Mouse (Mus musculus) C2C12 (cell line): ENCODE data around the gene Afg1l. TPM values are rescaled to one million over a fixed set of nuclear protein-coding genes. Genes with fewer than 3 reads are reported as not detected.

Source experiments
- H3K27me3 ChIP-seq: one replicate; pipeline ENCODE4 v1.6.1; 2011; ENCODE audit not compliant: control insufficient read depth, insufficient read depth, insufficient read length
- H3K36me3 ChIP-seq: one replicate; pipeline ENCODE4 v1.6.1; 2011; ENCODE audit not compliant: control insufficient read depth, insufficient read depth
- H3K4me3 ChIP-seq: one replicate; pipeline ENCODE4 v1.5.1; 2011; ENCODE audit warnings: mild to moderate bottlenecking, control low read depth; ENCODE audit not compliant: poor library complexity, insufficient read depth, severe bottlenecking
- H3K79me2 ChIP-seq: one replicate; pipeline ENCODE4 v1.6.1; 2011; ENCODE audit not compliant: control insufficient read depth, insufficient read depth
- H3K79me3 ChIP-seq: one replicate; pipeline ENCODE4 v1.6.1; 2011; ENCODE audit warnings: low read depth, control low read depth
- H3ac ChIP-seq: one replicate; pipeline ENCODE3; 2011; ENCODE audit warnings: low read depth; ENCODE audit not compliant: control insufficient read depth, insufficient read length
- CEBPB ChIP-seq: IDR thresholded peaks from one replicate; pipeline ENCODE4 v1.6.1; 2011; ENCODE audit warnings: low read depth, mild to moderate bottlenecking, control low read depth, moderate library complexity
- CTCF ChIP-seq: IDR thresholded peaks from one replicate; pipeline ENCODE4 v1.5.1; 2011; ENCODE audit not compliant: control insufficient read depth, insufficient read depth, insufficient read length
- FOSL1 ChIP-seq: IDR thresholded peaks from one replicate; pipeline ENCODE4 v1.8.0; 2011; ENCODE audit warnings: mild to moderate bottlenecking, low read length; ENCODE audit not compliant: poor library complexity, insufficient read depth, severe bottlenecking
- MAX ChIP-seq: IDR thresholded peaks from one replicate; pipeline ENCODE4 v1.6.1; 2011; ENCODE audit warnings: mild to moderate bottlenecking, control low read depth
- MYOD1 ChIP-seq: IDR thresholded peaks from one replicate; pipeline ENCODE4 v1.6.1; 2011; ENCODE audit warnings: low read depth; ENCODE audit not compliant: control insufficient read depth, insufficient read length
- MYOG ChIP-seq: IDR thresholded peaks from one replicate; pipeline ENCODE4 v1.6.1; 2011; ENCODE audit not compliant: control insufficient read depth, insufficient read length; ENCODE audit errors: extremely low read depth
- USF1 ChIP-seq: IDR thresholded peaks from one replicate; pipeline ENCODE4 v1.6.1; 2011; ENCODE audit warnings: low read depth, mild to moderate bottlenecking, control low read depth, moderate library complexity
- polyA plus RNA-seq: library from polyadenylated mRNA; unstranded; fragments of >200 nt; fragmentation: generic; extraction: Trizol; gene quantifications from one replicate; pipeline ENCODE4 v1.2.1, GENCODE M21; 2012; ENCODE audit warnings: missing spikeins

The Afg1l gene
- polyA plus RNA-seq, 1 experiment: 4.7 TPM

DNA sequence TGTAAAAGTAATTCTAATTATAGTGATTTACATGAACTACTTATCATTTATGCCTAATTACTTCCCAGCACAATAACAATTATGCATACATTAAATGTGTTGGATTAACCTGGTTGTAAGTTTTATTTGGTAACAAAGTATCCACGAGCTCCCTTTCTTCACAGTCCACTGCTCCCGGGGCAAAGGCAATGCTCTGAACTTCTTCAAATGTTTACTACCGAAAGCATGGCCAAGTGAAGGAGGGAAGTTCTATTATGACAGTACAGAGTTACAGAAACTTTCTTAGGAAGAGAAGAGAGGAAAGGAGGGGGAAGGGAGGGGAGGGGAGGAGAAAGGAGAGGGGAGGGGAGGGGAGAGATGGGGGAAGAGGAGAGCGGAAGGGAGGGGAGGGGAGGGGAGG is 28.7 kb downstream of the Afg1l start:
- Histone ChIP-seq H3K4me3 (no peak overlapping the region), H3K79me3 (no peaks in the 10 kb centered on the region), H3K27me3 (no peaks in the 10 kb centered on the region), H3ac (no peak overlapping the region), H3K79me2 (no peaks in the 10 kb centered on the region), H3K36me3 (peaks cover 4% of the 10 kb centered on the region)
- no peak for TF ChIP-seq CEBPB
- no peak for TF ChIP-seq MYOG
- TF ChIP-seq CTCF: no peak
- no peak for TF ChIP-seq MAX
- no peak for TF ChIP-seq USF1
- no peak for TF ChIP-seq MYOD1

DNA sequence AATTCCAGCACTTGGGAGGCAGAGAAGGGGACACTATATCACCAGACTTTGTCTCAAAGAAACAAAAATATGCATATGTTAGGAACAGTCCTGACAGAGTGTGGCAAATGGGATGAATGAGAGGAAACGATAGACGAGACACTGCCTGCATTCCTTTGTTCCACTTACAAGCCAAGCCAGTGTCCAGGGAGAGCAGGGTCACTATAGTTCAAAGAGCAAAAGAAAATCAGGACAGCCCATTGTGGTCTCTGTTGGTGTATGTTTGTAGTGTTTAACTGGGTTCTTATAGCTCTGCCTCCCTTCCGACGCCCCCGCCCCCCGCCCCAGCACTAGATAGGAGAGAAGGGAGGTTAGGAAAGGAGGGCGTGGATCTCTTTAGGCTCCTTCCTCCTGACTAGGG is 30.0 kb downstream of the Afg1l start:
- Histone ChIP-seq H3K36me3 (peaks cover 4% of the 10 kb centered on the region), H3ac (no peak overlapping the region), H3K4me3 (no peak overlapping the region), H3K79me2 (no peaks in the 10 kb centered on the region), H3K27me3 (no peaks in the 10 kb centered on the region), H3K79me3 (no peaks in the 10 kb centered on the region)
- TF ChIP-seq MAX: no peak
- TF ChIP-seq CEBPB: no peak
- no peak for TF ChIP-seq CTCF
- no peak for TF ChIP-seq MYOD1
- TF ChIP-seq MYOG: no peak
- TF ChIP-seq FOSL1: no peak
- no peak for TF ChIP-seq USF1

DNA sequence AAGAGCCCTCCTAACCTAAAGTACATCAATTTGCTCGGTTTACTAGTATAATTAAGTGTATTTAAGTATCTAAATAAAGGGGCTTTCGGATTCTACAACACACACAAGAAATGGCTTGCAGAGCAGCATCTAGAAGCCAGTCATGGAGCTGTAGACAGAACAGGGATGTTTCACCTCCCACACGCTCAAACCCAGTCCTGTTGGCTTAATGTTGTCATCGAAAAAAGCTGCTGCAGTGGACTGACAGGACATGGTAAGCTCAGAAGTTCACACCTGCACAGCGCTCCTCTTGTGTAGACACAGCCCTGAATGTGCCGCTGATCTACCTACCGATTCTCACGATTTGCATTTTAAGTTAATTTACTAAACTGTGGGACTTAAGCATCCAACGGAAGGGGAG is 32.2 kb downstream of the Afg1l start:
- H3K27me3 ChIP-seq: no peaks in the 10 kb centered on the region
- H3K79me3 ChIP-seq: no peaks in the 10 kb centered on the region
- H3K79me2 ChIP-seq: no peaks in the 10 kb centered on the region
- H3K36me3 ChIP-seq: no peaks in the 10 kb centered on the region
- no peak overlapping the region for H3K4me3 ChIP-seq
- TF ChIP-seq FOSL1: no peak
- no peak for TF ChIP-seq CEBPB
- TF ChIP-seq CTCF: no peak
- no peak for TF ChIP-seq MYOG
- no peak for TF ChIP-seq MAX
- no peak for TF ChIP-seq USF1
- no peak for TF ChIP-seq MYOD1
- no peak overlapping the region for H3ac ChIP-seq

DNA sequence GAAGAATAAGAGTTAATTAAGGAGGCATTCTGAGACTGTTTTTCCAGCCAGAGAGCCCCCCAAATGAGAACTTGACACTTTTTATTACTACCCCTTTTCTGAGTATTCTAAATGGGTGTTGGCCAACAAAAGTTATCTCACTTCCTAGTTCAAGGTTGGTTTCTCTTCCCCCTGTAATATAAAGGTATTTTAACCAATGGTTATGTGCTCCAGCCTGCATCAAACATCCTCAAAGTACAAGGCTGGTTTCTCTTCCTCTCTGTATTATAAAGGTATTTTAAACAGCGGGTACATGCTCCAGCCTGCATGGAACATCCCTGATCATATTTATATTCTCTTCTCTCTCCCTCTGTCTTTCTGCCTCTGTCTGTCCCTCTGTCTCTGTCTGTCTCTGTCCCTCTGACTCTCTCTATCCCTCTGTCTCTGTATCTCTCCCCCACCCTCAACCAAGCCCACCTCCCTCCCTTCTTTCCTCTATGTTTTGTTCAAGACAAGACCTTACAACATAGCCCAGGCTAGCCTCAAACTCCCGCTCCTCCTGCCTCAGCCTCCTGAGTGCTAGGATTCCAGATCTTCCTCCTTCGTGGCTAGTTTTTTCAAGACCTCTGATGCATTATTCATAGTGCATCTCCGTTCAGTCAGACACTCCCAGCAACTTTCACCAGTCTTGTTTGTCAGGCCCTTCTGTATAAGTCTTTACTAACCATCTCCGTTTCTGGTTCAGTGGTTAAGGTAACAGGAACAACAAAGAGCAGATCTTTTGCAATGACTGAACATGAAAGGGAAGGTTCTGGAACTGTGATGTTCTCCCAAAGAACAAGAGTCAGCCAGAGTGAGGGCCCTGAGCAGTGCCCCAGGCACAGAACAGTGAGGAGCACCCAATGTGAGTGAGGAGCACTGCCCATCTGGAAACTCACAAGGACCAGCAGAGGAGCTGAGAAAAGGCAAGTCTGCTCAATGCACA is 41.2 kb downstream of the Afg1l start:
- no peaks in the 10 kb centered on the region for H3K79me3 ChIP-seq
- no peak overlapping the region for H3ac ChIP-seq
- TF ChIP-seq MYOG (no peak), MAX (no peak), CEBPB (no peak), CTCF (no peak)
- no peak overlapping the region for H3K4me3 ChIP-seq
- H3K36me3 ChIP-seq: no peaks in the 10 kb centered on the region
- no peaks in the 10 kb centered on the region for H3K79me2 ChIP-seq
- H3K27me3 ChIP-seq: no peaks in the 10 kb centered on the region

DNA sequence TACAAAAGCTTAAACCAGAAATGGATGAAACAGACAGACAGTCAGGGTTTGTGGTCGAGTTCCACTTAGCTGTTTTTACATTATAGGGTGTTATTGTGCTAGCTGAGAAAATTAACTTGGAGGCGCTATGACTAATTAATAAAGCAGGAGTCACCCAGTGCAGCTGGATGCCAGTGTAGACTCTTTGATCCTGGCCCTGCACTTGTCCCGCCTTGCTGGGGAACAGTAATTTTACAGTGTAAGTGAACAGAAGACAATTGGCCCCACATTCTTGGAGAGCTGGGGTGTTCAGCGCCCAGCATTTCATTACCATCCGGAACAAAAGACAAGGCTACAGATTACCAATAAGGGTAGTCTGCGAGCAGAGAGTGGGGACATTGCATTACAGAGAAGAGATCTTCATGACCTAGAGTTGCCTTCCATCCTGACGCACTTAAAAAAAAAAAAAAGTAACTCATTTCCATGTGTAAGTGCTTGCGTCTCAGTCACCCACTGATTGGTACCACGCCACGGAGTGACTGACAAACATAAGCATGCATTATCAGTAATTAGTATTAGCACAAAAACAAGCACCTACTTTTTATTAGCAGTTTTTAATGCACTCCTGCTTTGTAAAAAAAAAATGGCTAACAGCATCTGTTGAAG is 60.7 kb downstream of the Afg1l start:
- Histone ChIP-seq H3ac (no peak overlapping the region), H3K79me2 (no peaks in the 10 kb centered on the region), H3K27me3 (no peaks in the 10 kb centered on the region), H3K79me3 (no peaks in the 10 kb centered on the region), H3K4me3 (no peak overlapping the region), H3K36me3 (peaks cover 8% of the 10 kb centered on the region)
- TF ChIP-seq MYOG (no peak), CTCF (no peak)
